Mouse (Mus musculus): Measurements from ENCODE around the gene Guca2a. TPM values are rescaled to one million over a fixed set of nuclear protein-coding genes. Genes with fewer than 3 reads are reported as not detected.

Guca2a gene
- total and polyA plus RNA-seq, 3 experiments, result not detected

GRCm38 (mm10) chr4:119636731-119637130, 773 bp upstream of the Guca2a start:
- TF ChIP-seq CHD1 (IDR thresholded peaks at IDR 0.05; ENCODE audit: low read depth, low read length), result no peak
- TF ChIP-seq USF1 (IDR thresholded peaks at IDR 0.05; ENCODE audit: low read depth, low read length), result no peak
- no peak for TF ChIP-seq ZC3H11A (IDR thresholded peaks at IDR 0.05; ENCODE audit: low read depth, low read length)
- no peak for TF ChIP-seq ZMIZ1 (IDR thresholded peaks at IDR 0.05; ENCODE audit: low read depth, low read length)
- no peak for TF ChIP-seq TBP (conservative IDR thresholded peaks at IDR 0.05; ENCODE audit: low read depth, low read length)
- no peak for TF ChIP-seq JUND (conservative IDR thresholded peaks at IDR 0.05; ENCODE audit: low read depth, low read length)
- no peak for TF ChIP-seq MAFK (IDR thresholded peaks at IDR 0.05; ENCODE audit: insufficient replicate concordance, low read length)
- no peak for TF ChIP-seq SIN3A (IDR thresholded peaks at IDR 0.05; ENCODE audit: low read length)
- no peak for TF ChIP-seq PAX5 (IDR thresholded peaks at IDR 0.05; ENCODE audit: low read length)
- no peak for TF ChIP-seq NRF1 (IDR thresholded peaks at IDR 0.05; ENCODE audit: low read depth, low read length)
- no peak for TF ChIP-seq ETS1 (conservative IDR thresholded peaks at IDR 0.05; ENCODE audit: low read depth, low read length)
- TF ChIP-seq MAZ (IDR thresholded peaks at IDR 0.05; ENCODE audit: low read depth, low read length), result no peak
- TF ChIP-seq GABPA (IDR thresholded peaks at IDR 0.05; ENCODE audit: insufficient replicate concordance, low read depth, low read length), result no peak
- no peak for TF ChIP-seq IRF4 (IDR thresholded peaks at IDR 0.05; ENCODE audit: low read depth, low read length)
- no peak for TF ChIP-seq POLR2AphosphoS2 (IDR thresholded peaks at IDR 0.05; ENCODE audit: low read depth, low read length)
- TF ChIP-seq MXI1 (IDR thresholded peaks at IDR 0.05; ENCODE audit: low read depth, low read length), result no peak
- no peak for TF ChIP-seq RAD21 (IDR thresholded peaks at IDR 0.05; ENCODE audit: low read depth, low read length)
- TF ChIP-seq CHD2 (IDR thresholded peaks at IDR 0.05; ENCODE audit: low read length), result no peak
- no peak for TF ChIP-seq CTCF (conservative IDR thresholded peaks at IDR 0.05 in 1 of 2, IDR thresholded peaks at IDR 0.05 in 1 of 2; ENCODE audit: low read depth in 2 of 2, low read length in 2 of 2)
- no peak for TF ChIP-seq ELF1 (IDR thresholded peaks at IDR 0.05; ENCODE audit: low read depth, low read length)
- in situ Hi-C loops (cut with MboI; ENCODE audit: low pct_ligation_motif_present, low pct_unique_long_range_greater_than_20kb, low sequenced_read_pairs), result no loop called here
- Histone ChIP-seq H3K4me2 (ENCODE audit: insufficient read depth, low read depth, poor library complexity, severe bottlenecking) (no peak overlapping the region), H3K36me3 (replicated peaks in 1 of 2; ENCODE audit: control insufficient read depth in 1 of 2, insufficient read depth in 1 of 2, low read length in 1 of 2) (peaks cover 3 to 28% of the 10 kb centered on the region in 2 experiments), H3K4me3 (replicated peaks in 1 of 3; ENCODE audit: low read depth in 2 of 3, low read length in 2 of 3, poor library complexity in 1 of 3) (no peak overlapping the region), H3K9ac (ENCODE audit: insufficient read depth, low read depth) (no peak overlapping the region), H3K27ac (ENCODE audit: insufficient read depth, low read depth) (no peak overlapping the region), H3K9me3 (replicated peaks; ENCODE audit: low read length) (no peaks in the 10 kb centered on the region), H3K79me2 (replicated peaks; ENCODE audit: control insufficient read depth, extremely low read depth, insufficient read depth, poor library complexity, severe bottlenecking) (no peaks in the 10 kb centered on the region), H3K4me1 (ENCODE audit: control insufficient read depth in 1 of 2, insufficient read depth in 2 of 2) (peaks cover 0 to 21% of the 10 kb centered on the region in 2 experiments; a peak in 2 of 4 replicates), H3K27me3 (replicated peaks) (no peaks in the 10 kb centered on the region)
- dilution Hi-C loops (cut with MboI; ENCODE audit: extremely low pct_ligation_motif_present, extremely low pct_unique_long_range_greater_than_20kb, low sequenced_read_pairs), result no loop called here
- no peak for DNase-seq (ENCODE audit: extremely low read depth)

GRCm38 (mm10) chr4:119637946-119638345, 442 bp downstream of the Guca2a start:
- Histone ChIP-seq H3K27ac (ENCODE audit: insufficient read depth, low read depth) (no peak overlapping the region), H3K27me3 (replicated peaks) (no peaks in the 10 kb centered on the region), H3K4me3 (replicated peaks in 1 of 3; ENCODE audit: low read depth in 2 of 3, low read length in 2 of 3, poor library complexity in 1 of 3) (no peak overlapping the region), H3K4me1 (ENCODE audit: control insufficient read depth in 1 of 2, insufficient read depth in 2 of 2) (peaks cover 0 to 19% of the 10 kb centered on the region in 2 experiments; a peak in 2 of 4 replicates), H3K36me3 (replicated peaks in 1 of 2; ENCODE audit: control insufficient read depth in 1 of 2, insufficient read depth in 1 of 2, low read length in 1 of 2) (peaks cover 0 to 16% of the 10 kb centered on the region in 2 experiments), H3K9me3 (replicated peaks; ENCODE audit: low read length) (peaks cover 4% of the 10 kb centered on the region), H3K79me2 (replicated peaks; ENCODE audit: control insufficient read depth, extremely low read depth, insufficient read depth, poor library complexity, severe bottlenecking) (no peaks in the 10 kb centered on the region), H3K9ac (ENCODE audit: insufficient read depth, low read depth) (no peak overlapping the region), H3K4me2 (ENCODE audit: insufficient read depth, low read depth, poor library complexity, severe bottlenecking) (no peak overlapping the region)
- no peak for TF ChIP-seq ZNF384 (IDR thresholded peaks at IDR 0.05; ENCODE audit: low read depth, low read length)
- TF ChIP-seq NELFE (IDR thresholded peaks at IDR 0.05; ENCODE audit: low read depth, low read length), result no peak
- no peak for TF ChIP-seq HCFC1 (IDR thresholded peaks at IDR 0.05; ENCODE audit: low read depth, low read length)
- TF ChIP-seq IRF4 (IDR thresholded peaks at IDR 0.05; ENCODE audit: low read depth, low read length), result no peak
- TF ChIP-seq MYC (IDR thresholded peaks at IDR 0.05; ENCODE audit: low read depth, low read length), result no peak
- TF ChIP-seq ETS1 (conservative IDR thresholded peaks at IDR 0.05; ENCODE audit: low read depth, low read length), result no peak
- no peak for TF ChIP-seq USF1 (IDR thresholded peaks at IDR 0.05; ENCODE audit: low read depth, low read length)
- TF ChIP-seq JUN (IDR thresholded peaks at IDR 0.05; ENCODE audit: insufficient read depth, low read depth, low read length), result no peak
- no peak for TF ChIP-seq ZKSCAN1 (IDR thresholded peaks at IDR 0.05; ENCODE audit: borderline replicate concordance, low read depth, low read length)
- no peak for TF ChIP-seq UBTF (IDR thresholded peaks at IDR 0.05; ENCODE audit: low read depth, low read length)
- no peak for TF ChIP-seq PAX5 (IDR thresholded peaks at IDR 0.05; ENCODE audit: low read length)
- no peak for TF ChIP-seq NRF1 (IDR thresholded peaks at IDR 0.05; ENCODE audit: low read depth, low read length)
- TF ChIP-seq ZMIZ1 (IDR thresholded peaks at IDR 0.05; ENCODE audit: low read depth, low read length), result no peak
- TF ChIP-seq SMC3 (IDR thresholded peaks at IDR 0.05; ENCODE audit: low read depth, low read length), result no peak
- TF ChIP-seq TCF12 (IDR thresholded peaks at IDR 0.05; ENCODE audit: low read depth, low read length), result no peak
- TF ChIP-seq MAX (IDR thresholded peaks at IDR 0.05; ENCODE audit: low read length), result no peak
- no peak for TF ChIP-seq JUND (conservative IDR thresholded peaks at IDR 0.05; ENCODE audit: low read depth, low read length)
- TF ChIP-seq TBP (conservative IDR thresholded peaks at IDR 0.05; ENCODE audit: low read depth, low read length), result no peak
- no peak for TF ChIP-seq RAD21 (IDR thresholded peaks at IDR 0.05; ENCODE audit: low read depth, low read length)
- TF ChIP-seq CHD2 (IDR thresholded peaks at IDR 0.05; ENCODE audit: low read length), result no peak
- dilution Hi-C loops (cut with MboI; ENCODE audit: extremely low pct_ligation_motif_present, extremely low pct_unique_long_range_greater_than_20kb, low sequenced_read_pairs) (no loop called here), in situ Hi-C loops (cut with MboI; ENCODE audit: low pct_ligation_motif_present, low pct_unique_long_range_greater_than_20kb, low sequenced_read_pairs) (no loop called here)
- DNase-seq (ENCODE audit: extremely low read depth), result no peak

Measured in CH12.LX (cell line).